Mouse (Mus musculus): ENCODE measurements around the gene P2rx5. TPM values are rescaled to one million over a fixed set of nuclear protein-coding genes. Genes with fewer than 3 reads are reported as not detected.

P2rx5 gene
- polyA plus RNA-seq, 1 experiment from 2014 or later = 2.2 TPM

GRCm38 (mm10) chr11:73177509-73177875 is 17.3 kb downstream of the P2rx5 start:
- under 1% methylated on average over 16 of the region's 28 CpGs for WGBS
- Histone ChIP-seq H3K36me3 (ENCODE audit: insufficient read depth, low read length) (no peaks in the 10 kb centered on the region), H3K4me3 (ENCODE audit: low read depth, low read length) (peak overlapping the region; percentile 91), H3K4me1 (ENCODE audit: insufficient read depth, low read depth, low read length) (peaks cover 9% of the 10 kb centered on the region; the same call in 1 of the 2 replicates), H3K27ac (ENCODE audit: low read length) (peak overlapping the region; percentile 98), H3K27me3 (replicated peaks; ENCODE audit: insufficient read depth, low read length) (no peaks in the 10 kb centered on the region), H3K9ac (replicated peaks; ENCODE audit: low read depth) (peak overlapping the region; percentile 93), H3K9me3 (ENCODE audit: low read length) (no peaks in the 10 kb centered on the region), H3K4me2 (replicated peaks; ENCODE audit: low read depth, low read length) (peak overlapping the region; percentile 87)
- DNase-seq (ENCODE audit: low spot score) (peak; percentile 96), ATAC-seq (peak; percentile 90)
- TF ChIP-seq EP300 (IDR thresholded peaks at IDR 0.05) (peak; percentile 63), CTCF (IDR thresholded peaks at IDR 0.05) (peak; percentile 13; the same call in 1 of the 2 replicates)

DNA sequence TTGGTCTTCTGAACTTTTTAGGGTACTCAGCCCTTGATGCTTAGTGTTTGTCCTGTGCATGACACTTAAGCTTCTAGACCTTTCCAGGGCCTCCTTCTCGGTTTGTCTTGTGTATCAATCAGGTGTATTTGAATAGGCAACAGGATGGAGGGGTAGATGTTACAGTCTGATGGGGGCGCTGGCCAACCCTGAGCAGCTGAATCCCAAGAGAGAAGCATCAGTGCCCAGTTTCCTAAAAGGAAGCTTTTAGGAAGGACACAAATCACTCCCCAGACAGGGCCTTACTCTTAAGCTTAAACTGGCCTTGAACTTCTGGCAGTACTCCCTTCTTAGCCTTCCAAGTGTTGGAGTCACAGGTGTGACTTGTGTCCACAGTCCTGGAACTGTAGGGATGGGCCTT is 17.7 kb downstream of the P2rx5 start:
- 0% methylated on average over 2 of the region's 2 CpGs for WGBS
- H3K27me3 ChIP-seq (replicated peaks; ENCODE audit: insufficient read depth, low read length) = no peaks in the 10 kb centered on the region
- H3K9ac ChIP-seq (replicated peaks; ENCODE audit: low read depth) = peak overlapping the region; percentile 93
- TF ChIP-seq CTCF (IDR thresholded peaks at IDR 0.05) = no peak
- no peak for TF ChIP-seq EP300 (IDR thresholded peaks at IDR 0.05)
- DNase-seq (ENCODE audit: low spot score) = peak; percentile 28
- H3K27ac ChIP-seq (ENCODE audit: low read length) = peak overlapping the region; percentile 98
- peaks cover 9% of the 10 kb centered on the region; the same call in 1 of the 2 replicates for H3K4me1 ChIP-seq (ENCODE audit: insufficient read depth, low read depth, low read length)
- H3K4me3 ChIP-seq (ENCODE audit: low read depth, low read length) = peak overlapping the region; percentile 91
- peak overlapping the region; percentile 87 for H3K4me2 ChIP-seq (replicated peaks; ENCODE audit: low read depth, low read length)
- H3K9me3 ChIP-seq (ENCODE audit: low read length) = no peaks in the 10 kb centered on the region
- no peak for ATAC-seq
- H3K36me3 ChIP-seq (ENCODE audit: insufficient read depth, low read length) = no peaks in the 10 kb centered on the region; the same call in 1 of the 2 replicates

GRCm38 (mm10) chr11:73185872-73186615 is 25.8 kb downstream of the P2rx5 start:
- Histone ChIP-seq H3K27me3 (replicated peaks; ENCODE audit: insufficient read depth, low read length) (no peaks in the 10 kb centered on the region), H3K36me3 (ENCODE audit: insufficient read depth, low read length) (peaks cover 17% of the 10 kb centered on the region), H3K4me2 (replicated peaks; ENCODE audit: low read depth, low read length) (no peak overlapping the region), H3K4me3 (ENCODE audit: low read depth, low read length) (no peak overlapping the region), H3K27ac (ENCODE audit: low read length) (no peak overlapping the region), H3K4me1 (ENCODE audit: insufficient read depth, low read depth, low read length) (no peaks in the 10 kb centered on the region), H3K9ac (replicated peaks; ENCODE audit: low read depth) (no peak overlapping the region), H3K9me3 (ENCODE audit: low read length) (no peaks in the 10 kb centered on the region)
- ATAC-seq = no peak
- no peak for TF ChIP-seq EP300 (IDR thresholded peaks at IDR 0.05)
- TF ChIP-seq CTCF (IDR thresholded peaks at IDR 0.05) = no peak
- WGBS = 83% methylated on average over 10 of the region's 10 CpGs
- no peak for DNase-seq (ENCODE audit: low spot score)

DNA sequence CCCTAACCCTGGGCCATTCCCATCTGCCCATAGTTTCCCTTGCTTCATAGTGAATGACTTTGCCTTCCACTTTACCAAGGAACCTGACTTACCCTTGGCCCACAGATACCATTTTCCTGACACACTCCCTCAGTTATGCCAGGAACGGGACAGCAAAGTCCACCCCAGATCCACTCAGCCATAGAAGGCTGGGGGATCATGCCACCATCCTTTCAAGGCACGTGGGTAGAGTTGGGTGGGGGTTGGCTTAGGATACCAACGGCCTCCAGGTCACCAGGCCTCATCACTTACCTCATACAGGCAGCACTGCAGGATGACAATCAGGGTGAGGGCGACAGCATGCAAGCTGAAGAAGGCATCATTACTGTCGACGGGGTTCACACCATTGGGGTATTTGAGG is 27.0 kb downstream of the P2rx5 start:
- no peak overlapping the region for H3K4me3 ChIP-seq (ENCODE audit: low read depth, low read length)
- TF ChIP-seq CTCF (IDR thresholded peaks at IDR 0.05) = no peak
- no peak for TF ChIP-seq EP300 (IDR thresholded peaks at IDR 0.05)
- no peak overlapping the region for H3K4me2 ChIP-seq (replicated peaks; ENCODE audit: low read depth, low read length)
- no peaks in the 10 kb centered on the region for H3K27me3 ChIP-seq (replicated peaks; ENCODE audit: insufficient read depth, low read length)
- no peak for ATAC-seq
- H3K9me3 ChIP-seq (ENCODE audit: low read length) = no peaks in the 10 kb centered on the region
- H3K27ac ChIP-seq (ENCODE audit: low read length) = no peak overlapping the region
- H3K4me1 ChIP-seq (ENCODE audit: insufficient read depth, low read depth, low read length) = no peaks in the 10 kb centered on the region
- DNase-seq (ENCODE audit: low spot score) = no peak
- H3K36me3 ChIP-seq (ENCODE audit: insufficient read depth, low read length) = peaks cover 22% of the 10 kb centered on the region
- H3K9ac ChIP-seq (replicated peaks; ENCODE audit: low read depth) = no peak overlapping the region
- WGBS = 84% methylated on average over 6 of the region's 6 CpGs

DNA sequence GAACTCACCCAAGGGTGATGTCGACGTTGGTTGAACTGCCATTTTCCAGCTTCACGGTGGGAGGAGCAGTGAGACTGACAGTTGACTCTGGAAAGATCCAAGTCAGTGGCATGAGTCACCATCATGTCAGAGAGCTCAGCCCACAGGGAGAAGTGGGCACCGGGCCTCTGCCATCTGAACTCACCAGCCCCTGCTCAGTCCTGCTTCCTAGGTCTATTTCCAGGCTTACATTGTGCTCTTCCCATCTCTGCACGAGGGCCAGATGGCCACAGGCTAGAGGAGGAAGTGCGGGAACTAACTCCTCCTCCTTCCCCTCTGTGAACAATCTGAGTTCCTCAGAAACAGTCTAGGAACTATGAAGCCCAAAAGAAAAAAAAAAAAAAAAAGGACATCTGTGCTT is 32.8 kb downstream of the P2rx5 start:
- H3K27ac ChIP-seq (ENCODE audit: low read length) = no peak overlapping the region
- DNase-seq (ENCODE audit: low spot score) (peak; percentile 16), ATAC-seq (no peak)
- H3K36me3 ChIP-seq (ENCODE audit: insufficient read depth, low read length) = 0 out of 2 replicates have a peak, but pooled peaks cover 14% of the 10 kb centered on the region
- no peak overlapping the region for H3K4me2 ChIP-seq (replicated peaks; ENCODE audit: low read depth, low read length)
- no peaks in the 10 kb centered on the region for H3K9me3 ChIP-seq (ENCODE audit: low read length)
- H3K9ac ChIP-seq (replicated peaks; ENCODE audit: low read depth) = no peak overlapping the region
- no peaks in the 10 kb centered on the region for H3K27me3 ChIP-seq (replicated peaks; ENCODE audit: insufficient read depth, low read length)
- no peak for TF ChIP-seq CTCF (IDR thresholded peaks at IDR 0.05)
- no peak for TF ChIP-seq EP300 (IDR thresholded peaks at IDR 0.05)
- H3K4me3 ChIP-seq (ENCODE audit: low read depth, low read length) = no peak overlapping the region
- peaks cover 1% of the 10 kb centered on the region; the same call in 1 of the 2 replicates for H3K4me1 ChIP-seq (ENCODE audit: insufficient read depth, low read depth, low read length)
- 69% methylated on average over 6 of the region's 6 CpGs for WGBS

- DNase-seq (ENCODE audit: low spot score) (no peak), ATAC-seq (no peak)
- no peaks in the 10 kb centered on the region for H3K9me3 ChIP-seq (ENCODE audit: low read length)
- no peak overlapping the region for H3K4me2 ChIP-seq (replicated peaks; ENCODE audit: low read depth, low read length)
- peaks cover 6% of the 10 kb centered on the region for H3K4me1 ChIP-seq (ENCODE audit: insufficient read depth, low read depth, low read length)
- no peak overlapping the region for H3K9ac ChIP-seq (replicated peaks; ENCODE audit: low read depth)
- H3K27ac ChIP-seq (ENCODE audit: low read length) = no peak overlapping the region
- 0 out of 2 replicates have a peak, but pooled peaks cover 14% of the 10 kb centered on the region for H3K36me3 ChIP-seq (ENCODE audit: insufficient read depth, low read length)
- no peak overlapping the region for H3K4me3 ChIP-seq (ENCODE audit: low read depth, low read length)
- TF ChIP-seq EP300 (IDR thresholded peaks at IDR 0.05) (no peak), CTCF (IDR thresholded peaks at IDR 0.05) (no peak)
- WGBS = 71% methylated on average over 2 of the region's 2 CpGs
- no peaks in the 10 kb centered on the region for H3K27me3 ChIP-seq (replicated peaks; ENCODE audit: insufficient read depth, low read length)
These were observed 34.2 kb downstream of the P2rx5 start for GRCm38 (mm10) chr11:73194444-73194843.

All from lung, postnatal 0 days (tissue).